Mouse (Mus musculus) lung, adult 2 months (tissue): ENCODE data around the gene Mxd4. TPM values are rescaled to one million over a fixed set of nuclear protein-coding genes. Genes with fewer than 3 reads are reported as not detected.
A peak's percentile ranks its signal among the peaks of the same experiment; 100 is the strongest.

Experiments
- DNase-seq: peaks from one replicate; pipeline ENCODE4 v3.0.0; 2022
- H3K4me1 ChIP-seq: fragments of 200-500 bp; 2 replicates; pipeline ENCODE4 v1.6.1; 2011; ENCODE audit warnings: low read length; ENCODE audit not compliant: control insufficient read depth, insufficient read depth
- H3K4me3 ChIP-seq: fragments of 200-500 bp; replicated peaks from 2 replicates; pipeline ENCODE3; 2011; ENCODE audit warnings: low read depth, mild to moderate bottlenecking, control low read depth, low read length; ENCODE audit errors: extremely low read depth
- CTCF ChIP-seq: fragments of 200-500 bp; IDR thresholded peaks from 2 replicates; pipeline ENCODE4 v1.5.1; 2011; ENCODE audit warnings: mild to moderate bottlenecking, low read length, control low read depth; ENCODE audit not compliant: insufficient read depth
- POLR2A ChIP-seq: fragments of 200-500 bp; IDR thresholded peaks from 2 replicates; pipeline ENCODE4 v1.6.1; 2011; ENCODE audit warnings: low read depth, mild to moderate bottlenecking, control low read depth, low read length, borderline replicate concordance; ENCODE audit errors: extremely low read depth
- WGBS: fragments of 180-500 bp; shearing (Covaris S2); methylation state at CpG from one replicate; pipeline ENCODE4 v1.1.7; 2018; 5-methylcytosine and 5-hydroxymethylcytosine counted together
- polyA plus RNA-seq: library from polyadenylated mRNA; depleted of rRNA; stranded (reverse); fragments of >200 nt; gene quantifications from 2 replicates; pipeline ENCODE4 v1.2.3, GENCODE M21; 2012; rRNA removed

Mxd4 gene
- polyA plus RNA-seq, 1 experiment = 318 TPM

- no peak overlapping the region for H3K4me3 ChIP-seq
- no peaks in the 10 kb centered on the region for H3K4me1 ChIP-seq
- no peak for TF ChIP-seq CTCF
- no peak for TF ChIP-seq POLR2A
- DNase-seq = no peak
Measured at GRCm38 (mm10) chr5:34148476-34148875, 39.0 kb downstream of the Mxd4 start.

DNA sequence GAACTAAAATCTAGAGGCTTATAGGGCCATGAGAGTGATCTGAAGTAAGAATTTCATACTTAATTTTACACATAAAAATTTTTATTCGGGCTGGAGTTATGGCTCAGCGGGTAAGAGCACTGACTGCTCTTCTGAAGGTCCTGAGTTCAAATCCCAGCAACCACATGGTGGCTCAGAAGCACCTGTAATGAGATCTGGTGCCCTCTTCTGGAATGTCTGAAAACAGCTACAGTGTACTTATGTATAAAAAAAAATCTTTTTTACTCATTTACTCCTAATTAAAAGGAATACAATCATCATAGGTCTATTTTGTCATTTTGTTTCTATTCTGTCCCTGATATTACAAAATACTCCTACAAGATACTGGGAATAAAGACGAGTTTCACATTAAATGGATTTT is 40.0 kb downstream of the Mxd4 start:
- no peak for DNase-seq
- no peak for TF ChIP-seq CTCF
- Histone ChIP-seq H3K4me3 (no peak overlapping the region), H3K4me1 (no peaks in the 10 kb centered on the region)
- WGBS = 95% methylated on average over 3 of the region's 3 CpGs

DNA sequence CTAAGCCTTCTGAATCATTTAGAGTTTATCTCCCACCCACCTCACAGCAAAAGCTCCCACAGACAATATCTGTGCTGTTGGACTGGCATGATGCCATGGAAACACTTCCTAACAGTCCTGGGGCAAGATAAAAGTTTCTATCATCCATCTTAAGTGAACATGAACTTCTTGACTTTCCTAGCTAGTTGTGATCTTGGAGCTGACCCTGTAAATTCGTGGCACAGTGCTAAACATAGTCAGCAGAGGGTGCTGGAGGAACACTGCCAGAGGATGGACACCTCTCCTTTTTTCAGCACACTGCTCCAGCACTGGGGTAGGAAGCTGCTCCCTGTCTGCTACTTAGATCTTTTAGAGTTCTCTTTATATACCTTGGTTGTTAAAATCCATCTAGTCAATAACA is 47.8 kb downstream of the Mxd4 start:
- no peak for DNase-seq
- no peaks in the 10 kb centered on the region for H3K4me1 ChIP-seq
- 0% methylated on average over 1 of the region's 1 CpGs for WGBS
- no peak overlapping the region for H3K4me3 ChIP-seq
- TF ChIP-seq POLR2A (no peak), CTCF (peak; percentile 82)

DNA sequence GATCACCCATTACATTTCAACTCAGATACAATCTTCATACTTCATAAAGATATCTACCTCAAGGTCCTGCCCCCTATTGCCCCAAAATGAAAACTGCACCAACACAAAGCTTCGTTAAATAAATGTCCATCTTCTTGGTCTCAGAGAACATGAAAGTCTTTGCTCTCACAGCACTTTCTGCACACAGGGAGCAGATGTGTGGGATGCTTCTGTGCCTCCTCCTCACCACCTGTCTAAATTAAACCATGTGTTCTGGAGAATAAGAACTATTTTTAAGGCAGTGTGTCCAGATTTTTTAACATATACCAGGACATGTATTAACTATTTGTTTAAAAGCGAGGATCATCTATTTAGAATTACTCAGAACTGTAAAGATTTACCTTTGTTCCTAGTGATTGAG is 54.8 kb downstream of the Mxd4 start:
- Histone ChIP-seq H3K4me3 (no peak overlapping the region), H3K4me1 (no peaks in the 10 kb centered on the region)
- 76% methylated on average over 2 of the region's 2 CpGs for WGBS
- DNase-seq = no peak
- TF ChIP-seq POLR2A (no peak), CTCF (no peak)

GRCm38 (mm10) chr5:34124131-34124530 is 63.4 kb downstream of the Mxd4 start:
- WGBS = 38% methylated on average over 1 of the region's 1 CpGs
- no peak for DNase-seq
- Histone ChIP-seq H3K4me1 (no peaks in the 10 kb centered on the region), H3K4me3 (no peak overlapping the region)
- TF ChIP-seq POLR2A = no peak
- no peak for TF ChIP-seq CTCF

Other genes starting within 250 kb of the Mxd4 start
- gene Gm1673, start 204.3 kb downstream of the Mxd4 start, polyA plus RNA-seq = 21.2 and 28.6 TPM in 2 replicates
- gene Nat8l, start 191.7 kb downstream of the Mxd4 start, polyA plus RNA-seq = 2.9 and 4.3 TPM in 2 replicates
- gene Poln, start 18.3 kb downstream of the Mxd4 start, polyA plus RNA-seq = 0.77 and 1.4 TPM in 2 replicates
- gene Haus3, start 18.2 kb downstream of the Mxd4 start, polyA plus RNA-seq = 0.46 and 0.49 TPM in 2 replicates
- gene Zfyve28, start 100.7 kb upstream of the Mxd4 start, polyA plus RNA-seq = 4.5 and 6.4 TPM in 2 replicates
- 1.3 and 1.8 TPM in 2 replicates for gene Cfap99, start 100.9 kb upstream of the Mxd4 start, polyA plus RNA-seq
- 39.7 and 57.4 TPM in 2 replicates for gene Rnf4, start 148.6 kb upstream of the Mxd4 start, polyA plus RNA-seq
- 38.6 and 45.8 TPM in 2 replicates for gene Fam193a, start 182.2 kb upstream of the Mxd4 start, polyA plus RNA-seq